Mouse (Mus musculus) megakaryocyte, embryonic 14.5 days (primary cell): ENCODE data around the gene Tmem178b.

Source experiments
- FLI1 ChIP-seq: IDR thresholded peaks from 2 replicates; pipeline ENCODE4 v1.6.1; 2012; ENCODE audit warnings: low read length, inconsistent platforms, mixed read lengths
- GATA1 ChIP-seq: IDR thresholded peaks from 3 replicates; pipeline ENCODE4 v1.6.1; 2012; ENCODE audit warnings: mixed read lengths, low read length, inconsistent platforms, borderline replicate concordance

DNA sequence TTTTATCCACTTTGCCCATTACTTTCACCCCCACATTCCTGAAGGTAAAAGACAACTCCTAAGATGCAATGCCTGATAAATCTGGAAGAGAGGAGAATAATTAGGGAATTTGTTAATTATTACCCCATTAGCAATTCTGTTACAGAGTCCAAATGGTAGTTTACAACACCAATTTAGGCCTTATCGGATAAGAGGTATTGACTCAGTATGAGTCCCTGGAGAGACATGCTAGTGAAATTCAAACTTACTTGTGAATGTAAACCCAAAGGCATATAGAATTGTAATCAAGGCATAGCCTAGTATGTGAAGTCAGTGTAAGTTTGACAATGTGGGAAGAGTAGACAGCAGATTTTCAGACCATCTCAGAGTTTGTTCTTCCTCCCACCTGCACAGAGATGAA lies 190.4 kb downstream of the Tmem178b start:
- TF ChIP-seq FLI1 (no peak), GATA1 (no peak)
